Mouse (Mus musculus) lung, embryonic 16.5 days (tissue): Measurements from ENCODE around the gene Coro1b. TPM values are rescaled to one million over a fixed set of nuclear protein-coding genes. Genes with fewer than 3 reads are reported as not detected.

Source experiments
- ATAC-seq: fragments of 200-750 bp; cut with Nextera tagmentation; 2 replicates; pipeline ENCODE4 v1.8.0; 2017; ENCODE audit warnings: low read depth, mild to moderate bottlenecking, moderate library complexity
- H3K27ac ChIP-seq: fragments of 300-500 bp; sonication (generic); 2 replicates; pipeline ENCODE4 v1.5.1; 2014; ENCODE audit warnings: mild to moderate bottlenecking, control low read depth, low read length
- H3K27me3 ChIP-seq: fragments of 300-500 bp; sonication (generic); 2 replicates; pipeline ENCODE4 v1.6.1; 2014; ENCODE audit warnings: low read depth, low read length, mixed read lengths; ENCODE audit not compliant: control insufficient read depth, insufficient read depth
- H3K36me3 ChIP-seq: fragments of 300-500 bp; sonication (generic); 2 replicates; pipeline ENCODE4 v1.6.1; 2014; ENCODE audit warnings: low read length; ENCODE audit not compliant: control insufficient read depth, insufficient read depth
- H3K4me1 ChIP-seq: fragments of 300-500 bp; sonication (generic); replicated peaks from 2 replicates; pipeline ENCODE4 v1.6.1; 2014; ENCODE audit warnings: low read length, mixed read lengths; ENCODE audit not compliant: control insufficient read depth, insufficient read depth
- H3K4me2 ChIP-seq: fragments of 300-500 bp; sonication (generic); 2 replicates; pipeline ENCODE4 v1.6.1; 2014; ENCODE audit warnings: low read depth, low read length, control low read depth
- H3K4me3 ChIP-seq: fragments of 300-500 bp; sonication (generic); 2 replicates; pipeline ENCODE4 v1.5.1; 2014; ENCODE audit warnings: mild to moderate bottlenecking, low read length, control low read depth
- H3K9ac ChIP-seq: fragments of 300-500 bp; sonication (generic); 2 replicates; pipeline ENCODE4 v1.6.1; 2014; ENCODE audit warnings: low read length, control low read depth
- H3K9me3 ChIP-seq: fragments of 300-500 bp; sonication (generic); 2 replicates; pipeline ENCODE4 v1.6.1; 2016; ENCODE audit warnings: low read length; ENCODE audit not compliant: control insufficient read depth
- WGBS: fragments of 180-500 bp; shearing (Covaris S2); extraction: QIAGEN DNeasy Blood & Tissue Kit; methylation state at CpG from one replicate; pipeline ENCODE4 v1.1.7; 2014; 5-methylcytosine and 5-hydroxymethylcytosine counted together
- polyA plus RNA-seq: library from polyadenylated mRNA; unstranded; fragments of >200 nt; fragmentation: Nextera tagmentation; extraction: Ambion mirVana; gene quantifications from 2 replicates; pipeline ENCODE4 v1.2.1, GENCODE M21; 2015

The Coro1b gene
- polyA plus RNA-seq, 1 experiment from 2014 or later: 174 TPM

DNA sequence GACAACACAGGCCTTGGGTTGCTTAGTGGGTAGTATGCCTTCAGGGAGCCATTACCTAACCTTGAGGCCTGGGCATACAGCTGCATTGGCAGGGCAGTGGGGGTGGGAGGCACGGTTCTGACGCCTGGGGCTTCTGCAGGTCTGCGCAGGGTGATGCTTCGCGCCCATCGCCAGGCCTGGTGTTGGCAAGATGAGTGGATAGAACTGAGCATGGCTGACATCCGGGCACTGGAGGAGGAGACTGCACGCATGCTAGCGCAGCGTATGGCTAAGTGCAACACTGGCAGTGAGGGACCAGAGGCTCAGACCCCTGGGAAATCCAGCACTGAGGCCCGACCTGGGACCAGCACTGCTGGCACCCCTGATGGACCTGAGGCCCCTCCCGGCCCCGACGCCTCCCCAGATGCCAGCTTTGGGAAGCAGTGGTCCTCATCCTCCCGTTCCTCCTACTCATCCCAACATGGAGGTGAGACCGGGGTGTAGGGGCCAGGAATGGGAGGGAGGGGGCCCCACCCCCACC is 43.7 kb upstream of the Coro1b start:
- H3K4me2 ChIP-seq: no peak overlapping the region
- H3K27me3 ChIP-seq: peaks cover 18% of the 10 kb centered on the region
- H3K9me3 ChIP-seq: no peaks in the 10 kb centered on the region
- H3K4me3 ChIP-seq: no peak overlapping the region
- H3K4me1 ChIP-seq: peaks cover 15% of the 10 kb centered on the region
- 87% methylated on average over 16 of the region's 16 CpGs for WGBS
- H3K9ac ChIP-seq: no peak overlapping the region
- H3K36me3 ChIP-seq: no peaks in the 10 kb centered on the region
- H3K27ac ChIP-seq: no peak overlapping the region
- ATAC-seq: no peak

DNA sequence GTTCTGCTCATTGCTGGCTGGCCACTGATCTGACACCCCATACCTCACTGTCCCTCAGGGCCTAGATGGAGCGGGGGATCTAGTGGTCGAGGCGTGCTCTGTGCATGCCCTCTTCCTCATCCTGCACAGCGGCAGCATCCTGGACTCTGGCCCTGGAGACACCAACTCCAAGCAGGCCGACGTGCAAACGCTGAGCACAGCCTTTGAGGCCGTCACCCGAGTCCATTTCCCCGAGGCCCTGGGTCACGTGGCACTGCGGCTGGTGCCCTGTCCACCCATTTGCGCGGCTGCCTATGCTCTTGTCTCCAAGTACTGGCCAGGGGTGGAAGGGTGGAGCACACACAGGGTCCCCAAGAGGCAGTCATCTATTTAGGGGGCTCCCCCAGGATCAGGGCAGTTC is 41.8 kb upstream of the Coro1b start:
- Histone ChIP-seq H3K9me3 (no peaks in the 10 kb centered on the region), H3K9ac (no peak overlapping the region), H3K4me2 (no peak overlapping the region), H3K4me3 (no peak overlapping the region), H3K4me1 (no peaks in the 10 kb centered on the region), H3K27me3 (peaks cover 1% of the 10 kb centered on the region), H3K36me3 (no peaks in the 10 kb centered on the region; the same call in 1 of the 2 replicates), H3K27ac (no peak overlapping the region)
- WGBS: 88% methylated on average over 14 of the region's 14 CpGs
- ATAC-seq: no peak

DNA sequence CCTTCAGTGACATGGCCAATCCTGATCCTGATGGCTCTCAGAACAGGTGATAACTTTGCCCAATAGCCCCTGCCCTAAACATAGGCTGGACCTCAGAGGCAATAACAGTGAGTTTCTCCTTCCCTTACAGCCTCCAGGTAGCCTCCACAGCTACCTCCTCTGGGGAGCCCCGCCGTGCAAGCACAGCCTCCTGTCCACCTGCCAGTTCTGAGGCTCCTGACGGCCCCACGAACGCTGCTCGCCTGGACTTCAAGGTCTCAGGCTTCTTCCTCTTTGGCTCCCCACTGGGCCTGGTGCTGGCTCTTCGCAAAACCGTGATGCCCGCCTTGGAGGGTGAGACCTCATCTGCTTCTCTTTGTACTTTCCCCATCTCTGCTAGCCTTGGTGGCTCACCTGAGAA is 39.9 kb upstream of the Coro1b start:
- no peak overlapping the region for H3K9ac ChIP-seq
- H3K4me2 ChIP-seq: no peak overlapping the region
- no peak overlapping the region for H3K27ac ChIP-seq
- ATAC-seq: no peak
- no peak overlapping the region for H3K4me3 ChIP-seq
- peaks cover 2% of the 10 kb centered on the region; the same call in 1 of the 2 replicates for H3K36me3 ChIP-seq
- H3K9me3 ChIP-seq: no peaks in the 10 kb centered on the region
- no peaks in the 10 kb centered on the region for H3K27me3 ChIP-seq
- WGBS: 81% methylated on average over 9 of the region's 9 CpGs
- H3K4me1 ChIP-seq: no peaks in the 10 kb centered on the region

DNA sequence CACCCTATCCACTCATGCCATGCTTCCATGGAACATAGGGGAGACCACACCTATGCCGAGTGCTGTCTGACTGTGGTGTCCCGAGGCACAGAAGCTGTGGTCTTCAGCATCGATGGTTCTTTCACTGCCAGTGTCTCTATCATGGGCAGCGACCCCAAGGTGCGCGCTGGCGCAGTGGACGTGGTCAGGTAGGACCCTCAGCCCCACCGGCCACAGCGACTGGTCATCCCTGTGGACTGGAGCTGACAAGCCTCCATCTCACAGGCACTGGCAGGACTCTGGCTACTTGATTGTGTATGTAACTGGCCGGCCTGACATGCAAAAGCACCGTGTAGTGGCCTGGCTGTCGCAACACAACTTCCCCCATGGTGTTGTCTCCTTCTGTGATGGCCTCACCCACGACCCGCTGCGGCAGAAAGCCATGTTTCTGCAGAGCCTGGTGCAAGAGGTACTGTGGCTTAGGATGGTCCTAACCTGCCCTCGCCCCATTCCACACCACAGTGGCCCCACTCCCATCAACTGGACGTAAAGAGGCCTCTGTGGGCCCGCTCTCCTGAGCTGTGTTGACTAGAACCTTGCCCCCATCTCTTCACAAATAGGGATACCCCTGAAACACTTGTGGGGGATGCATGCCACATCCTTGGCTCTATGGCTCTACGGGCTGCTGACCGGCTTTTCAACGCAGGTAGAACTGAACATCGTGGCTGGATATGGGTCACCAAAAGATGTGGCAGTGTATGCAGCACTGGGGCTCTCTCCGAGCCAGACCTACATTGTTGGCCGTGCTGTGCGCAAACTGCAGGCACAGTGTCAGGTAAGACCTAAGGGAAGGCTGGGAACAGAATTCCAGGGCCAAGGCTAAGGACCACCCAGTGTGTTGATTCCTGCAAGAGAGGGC is 36.1 kb upstream of the Coro1b start:
- peaks cover 15% of the 10 kb centered on the region for H3K36me3 ChIP-seq
- H3K27ac ChIP-seq: no peak overlapping the region
- ATAC-seq: no peak
- no peaks in the 10 kb centered on the region for H3K9me3 ChIP-seq
- H3K9ac ChIP-seq: no peak overlapping the region
- no peaks in the 10 kb centered on the region for H3K27me3 ChIP-seq
- H3K4me1 ChIP-seq: no peaks in the 10 kb centered on the region
- H3K4me3 ChIP-seq: no peak overlapping the region
- no peak overlapping the region for H3K4me2 ChIP-seq
- WGBS: 92% methylated on average over 26 of the region's 26 CpGs

DNA sequence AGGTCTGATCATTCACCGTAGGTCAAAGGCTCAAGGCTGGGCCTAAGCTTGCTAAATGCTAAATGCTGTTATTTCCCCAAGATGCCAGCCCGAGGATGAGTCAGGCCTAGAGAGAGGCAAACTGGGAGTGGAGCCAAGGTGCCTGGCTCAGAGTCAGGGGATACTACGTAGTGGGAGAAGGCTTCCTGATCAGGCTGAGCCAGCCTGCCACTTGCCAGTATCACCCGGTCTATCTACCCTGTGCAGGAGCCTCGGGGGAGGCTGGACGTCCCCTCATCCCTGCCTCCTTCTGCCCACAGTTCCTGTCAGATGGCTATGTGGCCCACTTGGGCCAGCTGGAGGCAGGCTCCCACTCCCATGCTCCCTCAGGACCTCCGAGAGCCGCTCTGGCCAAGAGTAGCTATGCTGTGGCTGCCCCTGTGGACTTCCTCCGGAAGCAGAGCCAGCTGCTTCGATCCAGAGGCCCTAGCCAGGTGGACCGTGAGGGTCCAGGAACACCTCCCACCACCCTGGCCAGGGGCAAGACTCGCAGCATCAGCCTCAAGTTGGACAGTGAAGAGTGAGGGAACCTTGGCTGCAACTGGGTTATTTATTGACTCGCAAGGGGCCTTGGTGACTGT is 35.1 kb upstream of the Coro1b start:
- Histone ChIP-seq H3K4me1 (no peaks in the 10 kb centered on the region), H3K4me3 (no peak overlapping the region), H3K27ac (peak overlapping the region; percentile 44), H3K36me3 (peaks cover 21% of the 10 kb centered on the region), H3K4me2 (no peak overlapping the region), H3K9ac (no peak overlapping the region), H3K9me3 (no peaks in the 10 kb centered on the region), H3K27me3 (no peaks in the 10 kb centered on the region)
- ATAC-seq: peak; percentile 50; the same call in 1 of the 2 replicates
- 55% methylated on average over 13 of the region's 13 CpGs for WGBS

DNA sequence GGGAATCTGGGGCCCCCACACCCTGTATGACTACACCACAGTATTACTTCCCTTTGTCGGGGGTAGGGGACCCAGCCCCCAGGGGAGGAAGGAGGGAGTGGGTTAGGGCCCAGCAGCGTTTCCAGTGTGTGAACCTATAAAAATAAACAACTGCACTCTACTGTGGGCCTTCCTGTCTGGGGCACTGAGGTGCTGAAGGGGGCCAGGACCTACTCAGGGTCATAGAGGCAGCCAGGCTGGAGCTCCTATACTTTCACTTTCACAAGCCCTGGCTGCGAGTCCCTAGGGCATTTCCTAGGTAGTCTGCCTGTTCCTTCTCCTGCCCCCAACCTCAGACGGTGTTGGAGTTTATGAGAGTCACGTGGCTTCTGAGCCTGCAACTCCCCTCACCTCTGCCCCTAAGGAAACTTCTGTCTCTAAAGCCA is 34.6 kb upstream of the Coro1b start:
- no peaks in the 10 kb centered on the region for H3K4me1 ChIP-seq
- no peak overlapping the region for H3K4me3 ChIP-seq
- WGBS: 23% methylated on average over 5 of the region's 5 CpGs
- no peaks in the 10 kb centered on the region for H3K9me3 ChIP-seq
- H3K36me3 ChIP-seq: peaks cover 21% of the 10 kb centered on the region
- H3K4me2 ChIP-seq: no peak overlapping the region
- H3K9ac ChIP-seq: no peak overlapping the region
- H3K27ac ChIP-seq: peak overlapping the region; percentile 44; the same call in 1 of the 2 replicates
- H3K27me3 ChIP-seq: no peaks in the 10 kb centered on the region
- ATAC-seq: peak; percentile 47

DNA sequence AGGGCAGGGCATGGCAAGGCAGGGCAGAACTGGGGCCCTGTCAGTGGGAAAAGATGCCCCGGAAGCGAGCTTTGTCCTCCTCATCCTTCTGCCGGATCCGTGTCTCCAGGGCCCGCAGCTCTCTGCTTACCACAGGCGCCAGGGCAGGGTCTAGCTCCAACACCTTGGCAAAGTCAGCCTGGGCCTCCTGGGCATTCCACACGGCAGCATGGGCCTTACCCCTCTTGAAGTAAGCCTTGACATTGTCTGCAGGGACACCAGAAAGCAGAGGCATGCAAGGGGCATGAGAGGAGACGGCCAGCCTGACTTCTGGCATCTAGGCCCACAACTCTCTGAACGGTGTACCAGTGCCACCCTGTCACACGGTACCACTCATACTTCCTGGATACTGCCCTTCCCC is 33.9 kb upstream of the Coro1b start:
- H3K27ac ChIP-seq: no peak overlapping the region
- H3K4me2 ChIP-seq: no peak overlapping the region
- H3K4me3 ChIP-seq: no peak overlapping the region
- H3K9me3 ChIP-seq: no peaks in the 10 kb centered on the region
- ATAC-seq: no peak
- 88% methylated on average over 10 of the region's 10 CpGs for WGBS
- no peaks in the 10 kb centered on the region for H3K4me1 ChIP-seq
- H3K9ac ChIP-seq: no peak overlapping the region
- H3K27me3 ChIP-seq: no peaks in the 10 kb centered on the region
- peaks cover 21% of the 10 kb centered on the region for H3K36me3 ChIP-seq

DNA sequence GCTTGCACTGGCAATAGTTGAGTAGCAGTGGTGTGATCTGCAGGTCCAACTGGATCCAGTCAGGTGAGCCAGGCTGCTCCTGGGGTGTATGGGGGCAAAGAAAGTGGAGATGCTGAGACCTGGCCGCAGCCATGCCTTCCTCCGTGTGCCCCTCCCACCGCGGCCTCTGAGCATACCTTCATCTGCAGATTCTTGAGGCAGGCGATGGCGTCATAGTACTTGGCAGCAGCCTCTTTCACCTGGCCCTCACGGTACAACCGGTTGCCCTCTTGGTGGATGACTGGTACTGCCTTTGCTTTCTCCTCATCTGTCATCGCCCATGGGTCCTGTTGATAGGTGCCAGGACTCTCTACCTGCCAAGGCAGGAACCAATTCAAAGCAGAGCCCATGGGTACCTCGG is 33.3 kb upstream of the Coro1b start:
- H3K4me3 ChIP-seq: no peak overlapping the region
- no peaks in the 10 kb centered on the region for H3K27me3 ChIP-seq
- no peaks in the 10 kb centered on the region for H3K4me1 ChIP-seq
- 89% methylated on average over 10 of the region's 10 CpGs for WGBS
- no peak for ATAC-seq
- H3K36me3 ChIP-seq: peaks cover 21% of the 10 kb centered on the region
- H3K4me2 ChIP-seq: no peak overlapping the region
- H3K9me3 ChIP-seq: no peaks in the 10 kb centered on the region
- H3K9ac ChIP-seq: no peak overlapping the region
- no peak overlapping the region for H3K27ac ChIP-seq

DNA sequence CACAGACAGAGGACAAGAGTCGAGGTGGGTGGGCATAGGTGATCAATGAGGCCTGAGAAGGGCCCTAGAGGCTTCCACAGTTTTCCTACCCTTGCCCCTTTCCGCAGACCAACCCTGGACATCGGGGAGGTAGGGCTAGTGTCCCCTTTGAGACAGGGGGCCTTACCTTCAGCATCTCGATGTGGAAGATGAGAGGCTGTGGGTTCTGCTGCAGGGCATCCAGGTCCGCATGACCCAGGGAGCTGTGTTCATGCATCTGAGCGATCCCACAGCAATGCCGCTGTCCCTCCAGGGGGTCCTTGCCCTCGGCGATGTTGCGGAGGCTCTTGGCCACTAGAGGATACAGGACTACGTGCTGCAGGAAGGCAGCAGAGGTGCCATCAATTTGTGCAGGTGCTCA is 32.6 kb upstream of the Coro1b start:
- Histone ChIP-seq H3K27ac (no peak overlapping the region), H3K4me2 (no peak overlapping the region), H3K9me3 (no peaks in the 10 kb centered on the region), H3K9ac (no peak overlapping the region), H3K36me3 (peaks cover 21% of the 10 kb centered on the region), H3K4me3 (no peak overlapping the region), H3K4me1 (peaks cover 6% of the 10 kb centered on the region), H3K27me3 (no peaks in the 10 kb centered on the region)
- WGBS: 79% methylated on average over 11 of the region's 11 CpGs
- ATAC-seq: no peak
